Mouse (Mus musculus) hindbrain, embryonic 11.5 days (tissue): ENCODE measurements at regions not wholly inside any gene's neighbourhood (a gene's known extent, or its start where the extent isn't known, plus 50 kb on each side); places are given as distances from the start of the nearest gene placed in this dataset.

Experiments used
- ATAC-seq: fragments of 200-750 bp; cut with Nextera tagmentation; 2 replicates; pipeline ENCODE4 v1.8.0; 2017; ENCODE audit warnings: mild to moderate bottlenecking, moderate TSS enrichment, moderate library complexity; ENCODE audit not compliant: low FRiP score
- DNase-seq: peaks from one replicate; pipeline ENCODE4 v3.0.0-alpha.2; 2015; ENCODE audit warnings: low spot score
- H3K27ac ChIP-seq: fragments of 300-500 bp; sonication (generic); 2 replicates; pipeline ENCODE4 v1.5.1; 2014; ENCODE audit warnings: mild to moderate bottlenecking, low read depth, low read length
- H3K27me3 ChIP-seq: fragments of 300-500 bp; sonication (generic); 2 replicates; pipeline ENCODE4 v1.6.1; 2014; ENCODE audit warnings: mild to moderate bottlenecking, low read length, moderate library complexity, mixed read lengths; ENCODE audit not compliant: control insufficient read depth, insufficient read depth
- H3K36me3 ChIP-seq: fragments of 300-500 bp; sonication (generic); 2 replicates; pipeline ENCODE4 v1.6.1; 2014; ENCODE audit warnings: mild to moderate bottlenecking, low read length, moderate library complexity, mixed read lengths; ENCODE audit not compliant: control insufficient read depth, insufficient read depth
- H3K4me1 ChIP-seq: fragments of 300-500 bp; sonication (generic); replicated peaks from 2 replicates; pipeline ENCODE4 v1.6.1; 2014; ENCODE audit warnings: low read length, mixed read lengths; ENCODE audit not compliant: control insufficient read depth, insufficient read depth
- H3K4me2 ChIP-seq: fragments of 300-500 bp; sonication (generic); replicated peaks from 2 replicates; pipeline ENCODE4 v1.6.1; 2014; ENCODE audit warnings: mild to moderate bottlenecking, low read depth, low read length
- H3K4me3 ChIP-seq: fragments of 300-500 bp; sonication (generic); 2 replicates; pipeline ENCODE4 v1.5.1; 2014; ENCODE audit warnings: low read depth, low read length
- H3K9ac ChIP-seq: fragments of 300-500 bp; sonication (generic); 2 replicates; pipeline ENCODE4 v1.6.1; 2014; ENCODE audit warnings: low read depth, low read length
- H3K9me3 ChIP-seq: fragments of 300-500 bp; sonication (generic); 2 replicates; pipeline ENCODE4 v1.6.1; 2016; ENCODE audit warnings: low read length; ENCODE audit not compliant: control insufficient read depth
- WGBS: fragments of 180-500 bp; shearing (Covaris S2); extraction: QIAGEN DNeasy Blood & Tissue Kit; methylation state at CpG from one replicate; pipeline ENCODE4 v1.1.7; 2014; 5-methylcytosine and 5-hydroxymethylcytosine counted together

- Histone ChIP-seq H3K9me3 (no peaks in the 10 kb centered on the region), H3K4me1 (no peaks in the 10 kb centered on the region), H3K36me3 (no peaks in the 10 kb centered on the region), H3K4me3 (no peak overlapping the region), H3K4me2 (no peak overlapping the region), H3K27me3 (no peaks in the 10 kb centered on the region), H3K9ac (no peak overlapping the region), H3K27ac (no peak overlapping the region)
- no peak for ATAC-seq
- 90% methylated on average over 7 of the region's 7 CpGs for WGBS
- DNase-seq, result no peak
Measured at GRCm38 (mm10) chr13:112018497-112019281, 209.9 kb upstream of the Map3k1 start.

- ATAC-seq, result no peak
- WGBS, result 93% methylated on average over 5 of the region's 5 CpGs
Measured at GRCm38 (mm10) chr13:112019575-112019974, 210.8 kb upstream of the Map3k1 start.

GRCm38 (mm10) chr13:112023171-112023570 is 214.4 kb upstream of the Map3k1 start:
- no peaks in the 10 kb centered on the region for H3K27me3 ChIP-seq
- no peak overlapping the region for H3K27ac ChIP-seq
- ATAC-seq, result no peak
- no peaks in the 10 kb centered on the region for H3K4me1 ChIP-seq
- H3K4me3 ChIP-seq, result no peak overlapping the region
- no peaks in the 10 kb centered on the region for H3K9me3 ChIP-seq
- H3K36me3 ChIP-seq, result no peaks in the 10 kb centered on the region
- 39% methylated on average over 4 of the region's 4 CpGs for WGBS
- H3K9ac ChIP-seq, result no peak overlapping the region
- no peak overlapping the region for H3K4me2 ChIP-seq
- DNase-seq, result no peak

More at GRCm38 (mm10) chr13:112019575-112019974, 210.8 kb upstream of the Map3k1 start:
- no peak overlapping the region for H3K9ac ChIP-seq
- H3K4me1 ChIP-seq, result no peaks in the 10 kb centered on the region
- no peaks in the 10 kb centered on the region for H3K36me3 ChIP-seq
- no peak for DNase-seq
- no peak overlapping the region for H3K27ac ChIP-seq
- no peak overlapping the region for H3K4me2 ChIP-seq
- H3K9me3 ChIP-seq, result no peaks in the 10 kb centered on the region
- no peak overlapping the region for H3K4me3 ChIP-seq
- no peaks in the 10 kb centered on the region for H3K27me3 ChIP-seq

GRCm38 (mm10) chr13:112024667-112025585 is 216.1 kb upstream of the Map3k1 start:
- Histone ChIP-seq H3K27me3 (no peaks in the 10 kb centered on the region), H3K4me2 (no peak overlapping the region), H3K36me3 (no peaks in the 10 kb centered on the region), H3K4me1 (no peaks in the 10 kb centered on the region), H3K27ac (no peak overlapping the region), H3K9me3 (no peaks in the 10 kb centered on the region), H3K9ac (no peak overlapping the region), H3K4me3 (no peak overlapping the region)
- DNase-seq (no peak), ATAC-seq (no peak)
- 84% methylated on average over 15 of the region's 15 CpGs for WGBS

GRCm38 (mm10) chr13:112025586-112025950 is 216.8 kb upstream of the Map3k1 start:
- H3K36me3 ChIP-seq, result no peaks in the 10 kb centered on the region
- DNase-seq, result no peak
- 88% methylated on average over 5 of the region's 5 CpGs for WGBS
- H3K4me1 ChIP-seq, result no peaks in the 10 kb centered on the region
- H3K9me3 ChIP-seq, result no peaks in the 10 kb centered on the region
- no peaks in the 10 kb centered on the region for H3K27me3 ChIP-seq
- no peak overlapping the region for H3K9ac ChIP-seq
- H3K27ac ChIP-seq, result no peak overlapping the region
- H3K4me2 ChIP-seq, result no peak overlapping the region
- ATAC-seq, result no peak
- no peak overlapping the region for H3K4me3 ChIP-seq

GRCm38 (mm10) chr13:112027736-112028135 is 218.9 kb upstream of the Map3k1 start:
- WGBS, result 90% methylated on average over 5 of the region's 5 CpGs

GRCm38 (mm10) chr13:112031061-112031460 is 222.3 kb upstream of the Map3k1 start:
- ATAC-seq (no peak), DNase-seq (no peak)
- Histone ChIP-seq H3K4me2 (no peak overlapping the region), H3K4me1 (no peaks in the 10 kb centered on the region), H3K4me3 (no peak overlapping the region), H3K27me3 (no peaks in the 10 kb centered on the region), H3K9me3 (no peaks in the 10 kb centered on the region), H3K36me3 (no peaks in the 10 kb centered on the region), H3K27ac (no peak overlapping the region), H3K9ac (no peak overlapping the region)
- WGBS, result 82% methylated on average over 11 of the region's 11 CpGs

More at GRCm38 (mm10) chr13:112027736-112028135, 218.9 kb upstream of the Map3k1 start:
- Histone ChIP-seq H3K27ac (no peak overlapping the region), H3K4me2 (no peak overlapping the region), H3K9me3 (no peaks in the 10 kb centered on the region), H3K9ac (no peak overlapping the region), H3K27me3 (no peaks in the 10 kb centered on the region), H3K4me1 (no peaks in the 10 kb centered on the region), H3K36me3 (no peaks in the 10 kb centered on the region), H3K4me3 (no peak overlapping the region)
- DNase-seq (no peak), ATAC-seq (no peak)

GRCm38 (mm10) chr13:112031631-112032320 is 223.0 kb upstream of the Map3k1 start:
- Histone ChIP-seq H3K4me3 (no peak overlapping the region), H3K27ac (no peak overlapping the region), H3K9ac (no peak overlapping the region), H3K4me1 (no peaks in the 10 kb centered on the region), H3K9me3 (no peaks in the 10 kb centered on the region), H3K36me3 (no peaks in the 10 kb centered on the region), H3K4me2 (no peak overlapping the region), H3K27me3 (no peaks in the 10 kb centered on the region)
- DNase-seq (no peak), ATAC-seq (no peak)
- WGBS, result 93% methylated on average over 24 of the region's 24 CpGs
